10 mouse cellular contexts compared by ENCODE assay signal in the genomic region with DNA sequence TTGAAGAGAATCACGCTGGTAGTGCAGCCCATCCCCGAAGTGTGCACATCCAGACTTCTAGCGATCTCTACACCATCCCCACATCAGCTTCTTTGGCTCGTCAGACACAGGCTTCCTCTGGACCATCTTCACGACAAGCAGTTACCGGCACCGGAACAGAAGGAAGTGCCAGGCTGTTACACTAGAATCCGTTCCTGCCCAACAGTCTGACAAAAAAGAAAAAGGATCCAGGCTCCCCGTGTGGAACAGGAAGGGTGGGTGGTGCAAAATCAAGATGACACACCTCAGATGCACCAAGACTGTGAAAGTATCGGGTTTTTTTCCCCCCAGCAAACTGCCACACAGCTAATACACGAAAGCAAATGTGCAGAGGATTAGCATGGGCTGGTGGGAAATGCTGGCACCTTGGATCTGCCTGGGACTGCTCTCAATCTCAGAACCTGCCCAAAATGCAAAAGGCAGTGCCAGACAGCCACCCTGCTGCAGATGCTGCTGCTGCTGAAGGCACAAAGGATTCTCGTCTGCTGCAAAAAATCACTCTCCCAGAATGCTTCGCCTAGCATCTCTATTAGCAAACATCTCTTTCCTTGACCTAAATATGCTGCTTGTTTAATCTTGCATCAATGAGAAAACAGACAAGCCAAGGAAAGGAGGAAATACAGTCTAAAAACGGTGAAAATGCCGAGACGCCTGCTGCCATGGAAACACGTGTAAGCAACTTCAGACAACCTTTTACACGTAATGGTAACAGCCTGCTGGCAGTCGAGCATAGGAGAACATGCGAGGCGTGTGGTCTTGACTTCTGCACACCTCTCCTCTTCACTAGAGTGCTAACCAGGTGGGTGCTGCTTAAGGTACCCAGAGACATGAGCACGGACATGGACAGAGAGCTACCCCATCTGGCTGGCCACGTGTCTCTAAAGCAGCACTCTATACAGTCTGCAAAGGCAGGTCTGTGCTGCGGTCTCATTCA. TPM values are rescaled to one million over a fixed set of nuclear protein-coding genes. Genes with fewer than 3 reads are reported as not detected.
DNase-seq lines count a peak whose midpoint lies in the region; ATAC-seq lines count a peak whose summit lies in the region.
"Had no signal": no experiment of that assay in that cellular context is flagged by ENCODE, and none has a peak within 500 bp of the region (broad histone marks: within the 10 kb centered on the region; RNA-seq: fewer than 3 reads in every experiment).

No protein-coding gene starts in this region.

- H3K4me3 ChIP-seq in intestine, embryonic 15.5 days (replicated peaks) = no peak overlapping the region
- H3K4me3 ChIP-seq in intestine, embryonic 16.5 days (ENCODE audit: low read length) = no peak overlapping the region
- peak overlapping the region; percentile 36 for H3K4me3 ChIP-seq in hindbrain, embryonic 15.5 days
- peak overlapping the region; percentile 46 for H3K4me3 ChIP-seq in midbrain, embryonic 16.5 days (ENCODE audit: low read depth, low read length)
- H3K4me3 ChIP-seq: embryonic facial prominence, embryonic 12.5 days had no signal

- no peaks in the 10 kb centered on the region for H3K9me3 ChIP-seq in intestine, embryonic 15.5 days
- H3K9me3 ChIP-seq in intestine, embryonic 16.5 days (ENCODE audit: control insufficient read depth, low read length) = no peaks in the 10 kb centered on the region
- no peaks in the 10 kb centered on the region for H3K9me3 ChIP-seq in hindbrain, embryonic 15.5 days
- no peaks in the 10 kb centered on the region for H3K9me3 ChIP-seq in midbrain, embryonic 16.5 days (replicated peaks; ENCODE audit: control insufficient read depth, low read length, poor library complexity, severe bottlenecking)
- H3K9me3 ChIP-seq: embryonic facial prominence, embryonic 12.5 days; G1E had no signal

- no peak overlapping the region for H3K27ac ChIP-seq in intestine, embryonic 15.5 days
- no peak overlapping the region for H3K27ac ChIP-seq in intestine, embryonic 16.5 days (ENCODE audit: low read length)
- H3K27ac ChIP-seq in hindbrain, embryonic 15.5 days (replicated peaks) = peak overlapping the region; percentile 85
- peak overlapping the region; percentile 94 for H3K27ac ChIP-seq in midbrain, embryonic 16.5 days (ENCODE audit: low read length)
- H3K27ac ChIP-seq: embryonic facial prominence, embryonic 12.5 days had no signal

- peak overlapping the region; percentile 18 for H3K4me2 ChIP-seq in intestine, embryonic 15.5 days (replicated peaks)
- no peak overlapping the region for H3K4me2 ChIP-seq in intestine, embryonic 16.5 days (ENCODE audit: low read depth, low read length)
- H3K4me2 ChIP-seq in hindbrain, embryonic 15.5 days = peak overlapping the region; percentile 53
- H3K4me2 ChIP-seq in midbrain, embryonic 16.5 days (ENCODE audit: low read length) = peak overlapping the region; percentile 55
- H3K4me2 ChIP-seq: embryonic facial prominence, embryonic 12.5 days had no signal

- DNase-seq in brain, embryonic 18.5 days (ENCODE audit: low read depth, low spot score) = peak; percentile 47
- DNase-seq in MN1 (ENCODE audit: low spot score) = no peak
- DNase-seq in urinary bladder, postnatal 36 days (ENCODE audit: low spot score in 2 of 2) = no peak
- no peak for DNase-seq in spleen, adult 12 weeks (ENCODE audit: low spot score)

- H3K36me3 ChIP-seq in intestine, embryonic 15.5 days = no peaks in the 10 kb centered on the region
- no peaks in the 10 kb centered on the region for H3K36me3 ChIP-seq in intestine, embryonic 16.5 days (ENCODE audit: control insufficient read depth, insufficient read depth, low read length)
- no peaks in the 10 kb centered on the region for H3K36me3 ChIP-seq in hindbrain, embryonic 15.5 days
- no peaks in the 10 kb centered on the region for H3K36me3 ChIP-seq in midbrain, embryonic 16.5 days (ENCODE audit: control insufficient read depth, insufficient read depth, low read length)
- H3K36me3 ChIP-seq: embryonic facial prominence, embryonic 12.5 days; G1E had no signal

- no peak overlapping the region for H3K9ac ChIP-seq in intestine, embryonic 15.5 days
- no peak overlapping the region for H3K9ac ChIP-seq in intestine, embryonic 16.5 days (ENCODE audit: low read depth, low read length)
- H3K9ac ChIP-seq in hindbrain, embryonic 15.5 days = peak overlapping the region; percentile 49
- peak overlapping the region; percentile 73 for H3K9ac ChIP-seq in midbrain, embryonic 16.5 days (ENCODE audit: low read depth, low read length)
- H3K9ac ChIP-seq: embryonic facial prominence, embryonic 12.5 days had no signal

- no peaks in the 10 kb centered on the region for H3K27me3 ChIP-seq in intestine, embryonic 15.5 days (replicated peaks)
- H3K27me3 ChIP-seq in intestine, embryonic 16.5 days (replicated peaks; ENCODE audit: control insufficient read depth, insufficient read depth, low read length) = no peaks in the 10 kb centered on the region
- H3K27me3 ChIP-seq in hindbrain, embryonic 15.5 days = no peaks in the 10 kb centered on the region
- no peaks in the 10 kb centered on the region for H3K27me3 ChIP-seq in midbrain, embryonic 16.5 days (ENCODE audit: control insufficient read depth, insufficient read depth, low read depth, low read length)
- H3K27me3 ChIP-seq: embryonic facial prominence, embryonic 12.5 days had no signal

- H3K4me1 ChIP-seq in intestine, embryonic 15.5 days (replicated peaks) = peaks cover 22% of the 10 kb centered on the region
- H3K4me1 ChIP-seq in intestine, embryonic 16.5 days (ENCODE audit: control insufficient read depth, insufficient read depth, low read length) = peaks cover 17% of the 10 kb centered on the region; the same call in 1 of the 2 replicates
- H3K4me1 ChIP-seq in hindbrain, embryonic 15.5 days (replicated peaks) = peaks cover 26% of the 10 kb centered on the region
- H3K4me1 ChIP-seq in midbrain, embryonic 16.5 days (ENCODE audit: control insufficient read depth, insufficient read depth, low read length) = peaks cover 30% of the 10 kb centered on the region

- ATAC-seq in intestine, embryonic 15.5 days = no peak
- no peak for ATAC-seq in intestine, embryonic 16.5 days
- ATAC-seq in hindbrain, embryonic 15.5 days (ENCODE audit: low FRiP score, low read depth) = peak; percentile 40
- ATAC-seq in midbrain, embryonic 16.5 days = peak; percentile 66

- 48% methylated on average over 24 of the region's 24 CpGs for WGBS in intestine, embryonic 15.5 days
- WGBS in intestine, embryonic 16.5 days = 48% methylated on average over 24 of the region's 24 CpGs
- WGBS in hindbrain, embryonic 15.5 days = 43% methylated on average over 24 of the region's 24 CpGs
- 35% methylated on average over 24 of the region's 24 CpGs for WGBS in midbrain, embryonic 16.5 days

RNA-seq across cellular contexts. Expression of gene Dock9, which starts 58.9 kb away (rescaled TPM):
- 17.0 and 17.2 TPM in 2 replicates for polyA plus RNA-seq in intestine, embryonic 15.5 days (2015; fragmentation: Nextera tagmentation; extraction: Ambion mirVana)
- polyA plus RNA-seq in intestine, embryonic 16.5 days (2015; fragmentation: Nextera tagmentation; extraction: Ambion mirVana) = 13.6 and 13.7 TPM in 2 replicates
- polyA plus RNA-seq in hindbrain, embryonic 15.5 days (2015; fragmentation: Nextera tagmentation; extraction: Ambion mirVana) = 11.0 and 12.1 TPM in 2 replicates
- 15.5 and 17.9 TPM in 2 replicates for polyA plus RNA-seq in midbrain, embryonic 16.5 days (2015; fragmentation: Nextera tagmentation; extraction: Ambion mirVana)

Comparison
In these comparisons a context has a peak if more than half of its experiments do, and no peak if none do; other contexts are left out.
1. ATAC-seq: peak in hindbrain, embryonic 15.5 days (single experiment) and midbrain, embryonic 16.5 days (single experiment); none in intestine, embryonic 15.5 days (single experiment) and intestine, embryonic 16.5 days (single experiment).
2. H3K27ac ChIP-seq: peak in hindbrain, embryonic 15.5 days (single experiment) and midbrain, embryonic 16.5 days (single experiment); none in intestine, embryonic 15.5 days (single experiment) and intestine, embryonic 16.5 days (single experiment).
3. H3K4me3 ChIP-seq: peak in hindbrain, embryonic 15.5 days (single experiment) and midbrain, embryonic 16.5 days (single experiment); none in intestine, embryonic 15.5 days (single experiment) and intestine, embryonic 16.5 days (single experiment).
4. H3K9ac ChIP-seq: peak in hindbrain, embryonic 15.5 days (single experiment) and midbrain, embryonic 16.5 days (single experiment); none in intestine, embryonic 15.5 days (single experiment) and intestine, embryonic 16.5 days (single experiment).